Mouse (Mus musculus) liver, embryonic 11.5 days (tissue): Measurements from ENCODE around the gene Yy1. TPM values are rescaled to one million over a fixed set of nuclear protein-coding genes. Genes with fewer than 3 reads are reported as not detected.

Experiments
- ATAC-seq: fragments of 200-750 bp; cut with Nextera tagmentation; replicated peaks from 2 replicates; pipeline ENCODE4 v1.8.0; 2017; ENCODE audit warnings: moderate number of reproducible peaks, mild to moderate bottlenecking, moderate TSS enrichment, moderate library complexity; ENCODE audit not compliant: low FRiP score
- DNase-seq: peaks from one replicate; pipeline ENCODE4 v3.0.0-alpha.2; 2017; ENCODE audit warnings: low spot score
- H3K27ac ChIP-seq: fragments of 300-500 bp; sonication (generic); 2 replicates; pipeline ENCODE4 v1.5.1; 2014; ENCODE audit warnings: mild to moderate bottlenecking, low read depth, low read length, control low read depth
- H3K27me3 ChIP-seq: fragments of 300-500 bp; sonication (generic); replicated peaks from 2 replicates; pipeline ENCODE4 v1.6.1; 2014; ENCODE audit warnings: low read length, mixed read lengths; ENCODE audit not compliant: control insufficient read depth, insufficient read depth
- H3K36me3 ChIP-seq: fragments of 300-500 bp; sonication (generic); 2 replicates; pipeline ENCODE4 v1.6.1; 2014; ENCODE audit warnings: mild to moderate bottlenecking, low read length, moderate library complexity, mixed read lengths; ENCODE audit not compliant: control insufficient read depth, insufficient read depth
- H3K4me1 ChIP-seq: fragments of 300-500 bp; sonication (generic); replicated peaks from 2 replicates; pipeline ENCODE4 v1.6.1; 2014; ENCODE audit warnings: low read length, mixed read lengths; ENCODE audit not compliant: control insufficient read depth, insufficient read depth
- H3K4me2 ChIP-seq: fragments of 300-500 bp; sonication (generic); 2 replicates; pipeline ENCODE4 v1.6.1; 2014; ENCODE audit warnings: mild to moderate bottlenecking, control low read depth, moderate library complexity
- H3K4me3 ChIP-seq: fragments of 300-500 bp; sonication (generic); 2 replicates; pipeline ENCODE4 v1.5.1; 2014; ENCODE audit warnings: low read depth, low read length, control low read depth
- H3K9ac ChIP-seq: fragments of 300-500 bp; sonication (generic); 2 replicates; pipeline ENCODE4 v1.6.1; 2014; ENCODE audit warnings: low read depth, low read length, control low read depth
- H3K9me3 ChIP-seq: fragments of 300-500 bp; sonication (generic); 2 replicates; pipeline ENCODE4 v1.6.1; 2016; ENCODE audit warnings: low read length, inconsistent platforms, mixed read lengths; ENCODE audit not compliant: control insufficient read depth
- WGBS: fragments of 180-500 bp; shearing (Covaris S2); extraction: QIAGEN DNeasy Blood & Tissue Kit; methylation state at CpG from one replicate; pipeline ENCODE4 v1.1.7; 2014; 5-methylcytosine and 5-hydroxymethylcytosine counted together
- polyA plus RNA-seq: library from polyadenylated mRNA; unstranded; fragments of >200 nt; fragmentation: Nextera tagmentation; extraction: Ambion mirVana; gene quantifications from 2 replicates; pipeline ENCODE4 v1.2.1, GENCODE M21; 2014

Gene Yy1
- polyA plus RNA-seq, 1 experiment from 2014 or later = 19.2 TPM

DNA sequence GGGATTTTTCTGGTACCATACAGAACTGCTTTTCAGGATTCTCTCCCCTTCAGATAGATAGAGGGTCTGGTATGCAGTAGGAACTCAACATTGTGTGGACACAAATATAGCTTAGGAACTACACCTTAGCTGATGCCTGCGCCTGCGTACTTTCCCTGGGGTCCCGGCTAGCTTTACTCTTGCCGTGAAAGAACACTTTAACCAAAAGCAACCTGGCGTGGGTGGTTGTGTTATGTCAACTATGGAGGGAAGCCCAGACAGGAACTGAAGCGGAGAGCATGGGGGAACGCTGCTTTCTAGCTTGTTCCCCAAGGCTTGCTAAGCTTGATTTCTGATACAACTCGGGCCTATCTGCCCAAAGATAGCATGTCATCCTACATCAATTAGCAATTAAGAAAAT is 34.5 kb upstream of the Yy1 start:
- 74% methylated on average over 8 of the region's 8 CpGs for WGBS
- Histone ChIP-seq H3K9ac (no peak overlapping the region; the same call in 1 of the 2 replicates), H3K36me3 (no peaks in the 10 kb centered on the region), H3K4me1 (peaks cover 14% of the 10 kb centered on the region), H3K4me3 (no peak overlapping the region), H3K27me3 (no peaks in the 10 kb centered on the region), H3K9me3 (no peaks in the 10 kb centered on the region), H3K4me2 (peak overlapping the region; percentile 66), H3K27ac (no peak overlapping the region)
- ATAC-seq (no peak), DNase-seq (no peak)

DNA sequence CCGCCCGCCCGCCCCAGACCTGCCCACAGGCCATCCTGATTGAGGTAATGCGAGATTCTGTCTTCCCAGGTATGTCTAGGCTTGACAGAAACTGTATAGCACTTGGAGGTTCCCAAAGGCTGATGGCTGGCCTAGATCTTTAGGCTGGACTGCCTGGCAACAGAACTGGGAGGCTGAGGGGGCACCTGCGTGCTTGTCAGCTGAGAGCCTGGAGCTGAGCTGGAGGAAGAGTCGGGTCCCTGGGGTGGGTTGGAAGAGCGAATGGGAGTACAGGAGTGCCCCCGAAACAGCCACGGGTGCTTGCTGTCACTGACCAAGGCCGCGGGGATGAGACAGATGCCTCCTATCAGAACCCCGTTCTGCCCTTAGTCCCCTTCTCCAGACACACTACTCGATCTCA is 34.1 kb upstream of the Yy1 start:
- Histone ChIP-seq H3K27ac (no peak overlapping the region), H3K36me3 (no peaks in the 10 kb centered on the region), H3K9ac (no peak overlapping the region), H3K4me2 (no peak overlapping the region), H3K27me3 (no peaks in the 10 kb centered on the region), H3K4me1 (peaks cover 16% of the 10 kb centered on the region), H3K4me3 (no peak overlapping the region), H3K9me3 (no peaks in the 10 kb centered on the region)
- WGBS = 83% methylated on average over 13 of the region's 13 CpGs
- ATAC-seq = no peak
- no peak for DNase-seq

DNA sequence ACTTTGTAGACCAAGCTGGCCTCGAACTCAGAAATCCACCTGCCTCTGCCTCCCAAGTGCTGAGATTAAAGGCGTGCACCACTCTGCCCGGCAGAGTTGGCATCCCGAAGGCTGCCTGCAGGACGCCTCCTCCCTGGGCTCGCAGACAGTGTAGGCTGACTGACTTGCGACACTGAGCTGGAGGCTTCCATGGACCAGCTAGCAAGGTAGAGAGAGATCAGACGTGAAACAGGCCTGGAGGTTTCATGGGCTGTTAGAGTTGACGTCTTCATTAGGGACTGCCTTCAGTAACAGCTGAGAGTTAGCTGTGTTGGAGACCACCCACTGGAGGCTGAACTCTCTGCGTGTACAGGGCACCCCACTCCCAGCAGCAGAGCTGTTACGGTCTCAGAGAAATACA is 33.5 kb upstream of the Yy1 start:
- 83% methylated on average over 11 of the region's 11 CpGs for WGBS
- no peak overlapping the region for H3K4me3 ChIP-seq
- no peak overlapping the region for H3K4me2 ChIP-seq
- no peaks in the 10 kb centered on the region for H3K9me3 ChIP-seq
- H3K27me3 ChIP-seq = no peaks in the 10 kb centered on the region
- ATAC-seq = no peak
- no peak overlapping the region for H3K9ac ChIP-seq
- no peak for DNase-seq
- H3K36me3 ChIP-seq = no peaks in the 10 kb centered on the region
- H3K4me1 ChIP-seq = peaks cover 16% of the 10 kb centered on the region
- no peak overlapping the region for H3K27ac ChIP-seq

DNA sequence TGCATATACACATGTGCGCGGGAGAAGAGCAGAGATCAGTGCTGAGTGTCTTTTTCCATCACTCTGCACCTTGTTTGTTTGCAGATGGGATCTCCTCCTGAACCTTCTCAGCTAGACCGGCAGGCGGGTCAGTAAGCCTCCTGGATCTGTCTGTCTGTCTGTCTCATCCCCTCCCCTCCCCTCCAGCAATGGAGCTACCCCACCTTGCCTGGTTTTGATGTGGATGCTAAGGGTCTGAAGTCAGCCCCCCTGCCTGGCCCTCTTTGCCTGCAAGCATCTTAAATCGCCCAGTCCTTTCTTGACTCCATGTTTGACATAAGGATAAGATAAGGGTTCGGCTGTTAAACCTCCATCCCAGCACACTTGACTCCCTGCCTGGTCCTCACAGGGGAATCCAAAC is 32.8 kb upstream of the Yy1 start:
- Histone ChIP-seq H3K4me2 (no peak overlapping the region), H3K9ac (no peak overlapping the region), H3K9me3 (no peaks in the 10 kb centered on the region), H3K27me3 (no peaks in the 10 kb centered on the region), H3K4me3 (no peak overlapping the region), H3K36me3 (no peaks in the 10 kb centered on the region), H3K4me1 (peaks cover 16% of the 10 kb centered on the region), H3K27ac (no peak overlapping the region)
- no peak for DNase-seq
- 67% methylated on average over 6 of the region's 6 CpGs for WGBS
- no peak for ATAC-seq

DNA sequence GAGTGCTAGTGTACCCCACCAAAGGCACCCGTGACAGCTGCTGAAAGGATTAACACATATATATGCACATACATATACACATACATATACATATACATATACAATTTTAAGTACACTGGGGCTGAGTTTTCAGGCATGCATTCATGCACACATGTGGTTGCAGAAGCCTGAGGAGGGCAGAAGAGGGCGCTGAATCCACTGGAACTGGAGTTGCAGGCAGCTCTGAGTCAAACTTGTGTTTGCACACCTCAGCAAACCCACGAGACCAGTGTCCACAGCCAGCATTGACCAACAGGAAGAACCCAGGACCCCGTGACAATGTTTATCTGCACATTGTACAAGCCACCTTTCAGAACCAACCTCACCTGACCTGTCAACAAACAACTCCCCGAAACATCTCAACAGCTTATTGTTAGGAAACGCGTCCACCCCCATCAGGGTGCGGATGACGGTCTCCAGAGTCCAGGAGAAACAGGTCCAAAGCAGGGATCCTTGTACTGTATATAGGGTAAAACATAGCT is 32.2 kb upstream of the Yy1 start:
- ATAC-seq = no peak
- H3K4me2 ChIP-seq = no peak overlapping the region
- no peak for DNase-seq
- H3K36me3 ChIP-seq = no peaks in the 10 kb centered on the region
- H3K27ac ChIP-seq = 0 out of 2 replicates have a peak overlapping the region, but pooled peaks have one; percentile 11
- peaks cover 16% of the 10 kb centered on the region for H3K4me1 ChIP-seq
- H3K4me3 ChIP-seq = no peak overlapping the region
- no peaks in the 10 kb centered on the region for H3K9me3 ChIP-seq
- H3K9ac ChIP-seq = no peak overlapping the region
- 59% methylated on average over 9 of the region's 9 CpGs for WGBS
- H3K27me3 ChIP-seq = no peaks in the 10 kb centered on the region

DNA sequence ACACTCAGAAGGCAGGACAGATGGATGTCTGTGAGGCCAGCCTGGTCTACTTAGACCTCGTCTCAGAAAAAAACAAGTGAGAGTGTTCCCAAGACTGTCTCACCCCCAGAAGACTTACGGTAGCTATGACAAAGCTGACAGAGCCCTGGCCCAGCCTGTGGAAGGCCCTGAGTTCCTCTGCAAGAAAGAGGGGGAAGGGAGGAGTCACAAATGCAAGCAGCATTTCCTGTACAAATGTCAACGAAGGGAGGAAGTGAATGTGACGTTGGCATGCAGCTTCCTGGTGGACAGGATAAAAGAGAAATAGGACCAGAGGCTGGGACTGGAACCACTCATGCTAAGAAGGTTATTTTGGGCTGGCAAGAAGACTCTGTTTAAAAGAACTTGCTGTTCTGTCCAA is 31.6 kb upstream of the Yy1 start:
- WGBS = 39% methylated on average over 4 of the region's 4 CpGs
- H3K4me3 ChIP-seq = no peak overlapping the region
- H3K9ac ChIP-seq = no peak overlapping the region
- no peak for DNase-seq
- no peaks in the 10 kb centered on the region for H3K36me3 ChIP-seq
- no peaks in the 10 kb centered on the region for H3K9me3 ChIP-seq
- no peak for ATAC-seq
- H3K4me1 ChIP-seq = peaks cover 19% of the 10 kb centered on the region
- peak overlapping the region; percentile 14; the same call in 1 of the 2 replicates for H3K4me2 ChIP-seq
- 0 out of 2 replicates have a peak overlapping the region, but pooled peaks have one; percentile 11 for H3K27ac ChIP-seq
- no peaks in the 10 kb centered on the region for H3K27me3 ChIP-seq

DNA sequence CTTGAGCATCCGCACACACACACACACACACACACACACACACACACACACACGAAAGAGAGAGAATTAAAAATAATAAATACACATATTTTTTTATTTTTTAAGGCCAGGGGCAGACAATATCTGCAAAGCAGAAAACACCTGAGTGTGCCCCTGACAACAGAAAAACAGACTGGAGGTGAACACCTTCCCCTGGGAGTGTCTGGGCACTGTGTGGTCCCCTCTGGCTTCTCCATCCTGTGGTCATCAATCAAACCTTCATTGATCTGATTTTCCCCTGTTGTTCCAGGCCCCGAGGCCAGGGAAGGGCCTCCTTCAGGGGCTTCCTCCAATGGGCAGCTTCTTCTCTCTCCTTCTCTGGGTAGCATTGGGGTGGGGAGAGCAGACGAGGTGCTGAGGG is 31.1 kb upstream of the Yy1 start:
- H3K36me3 ChIP-seq = no peaks in the 10 kb centered on the region
- 63% methylated on average over 4 of the region's 4 CpGs for WGBS
- H3K4me1 ChIP-seq = peaks cover 21% of the 10 kb centered on the region
- H3K4me3 ChIP-seq = no peak overlapping the region
- no peak overlapping the region for H3K9ac ChIP-seq
- no peaks in the 10 kb centered on the region for H3K9me3 ChIP-seq
- no peaks in the 10 kb centered on the region for H3K27me3 ChIP-seq
- ATAC-seq (no peak), DNase-seq (no peak)
- 0 out of 2 replicates have a peak overlapping the region, but pooled peaks have one; percentile 11 for H3K27ac ChIP-seq
- H3K4me2 ChIP-seq = no peak overlapping the region

DNA sequence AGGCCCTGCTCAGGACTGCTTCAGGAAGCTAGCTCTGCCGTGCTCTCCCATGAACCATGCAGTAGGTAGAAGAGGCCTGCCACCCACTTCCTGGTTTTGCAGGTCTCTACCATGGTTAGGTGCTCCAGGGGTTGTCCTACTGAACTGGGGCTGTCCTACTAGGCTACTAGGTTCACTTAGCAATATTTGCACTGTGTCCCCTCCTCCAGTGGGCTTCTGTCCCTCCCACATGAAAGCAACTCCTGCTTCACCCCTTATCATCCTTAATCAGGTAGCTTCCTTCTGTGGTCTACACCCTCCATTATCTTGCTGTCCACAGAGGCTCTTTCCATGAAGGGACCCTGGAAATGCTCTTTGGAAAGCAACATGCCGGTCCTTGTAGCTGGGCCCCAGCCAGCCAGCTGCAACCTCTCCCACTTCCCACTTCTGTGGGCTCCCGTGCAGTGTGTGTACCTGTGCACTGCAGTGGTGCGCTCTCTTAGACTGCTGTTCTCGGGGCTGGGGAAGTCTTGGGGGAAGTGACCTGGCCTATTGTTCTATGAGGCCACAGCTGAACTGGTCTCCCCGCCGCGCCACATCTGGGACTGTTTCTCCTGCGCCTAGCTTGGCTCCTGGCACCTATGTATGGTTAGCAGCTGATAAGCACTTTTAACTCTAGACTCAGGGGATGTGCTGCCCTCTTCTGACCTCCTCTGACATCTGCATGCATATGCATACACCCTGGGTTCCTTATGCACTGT is 29.5 kb upstream of the Yy1 start:
- H3K4me2 ChIP-seq = peak overlapping the region; percentile 62
- no peaks in the 10 kb centered on the region for H3K36me3 ChIP-seq
- peak overlapping the region; percentile 55 for H3K9ac ChIP-seq
- H3K27ac ChIP-seq = peak overlapping the region; percentile 92
- no peaks in the 10 kb centered on the region for H3K27me3 ChIP-seq
- H3K9me3 ChIP-seq = no peaks in the 10 kb centered on the region
- H3K4me3 ChIP-seq = peak overlapping the region; percentile 21
- DNase-seq = peak; percentile 60
- 27% methylated on average over 9 of the region's 9 CpGs for WGBS
- ATAC-seq = peak; percentile 84
- peaks cover 24% of the 10 kb centered on the region for H3K4me1 ChIP-seq
